Mouse (Mus musculus) embryonic facial prominence, embryonic 14.5 days (tissue): Measurements from ENCODE around the gene Lmntd1. TPM values are rescaled to one million over a fixed set of nuclear protein-coding genes. Genes with fewer than 3 reads are reported as not detected.
A peak's percentile ranks its signal among the peaks of the same experiment; 100 is the strongest.

Experiments used
- ATAC-seq: fragments of 200-750 bp; cut with Nextera tagmentation; 2 replicates; pipeline ENCODE4 v1.8.0; 2017; ENCODE audit warnings: low read depth, moderate number of reproducible peaks, moderate TSS enrichment
- DNase-seq: peaks from one replicate; pipeline ENCODE4 v3.0.0-alpha.2; 2015; ENCODE audit warnings: low spot score
- H3K27ac ChIP-seq: fragments of 300-500 bp; sonication (generic); replicated peaks from 2 replicates; pipeline ENCODE4 v1.5.1; 2014; ENCODE audit warnings: low read depth, mild to moderate bottlenecking, low read length, moderate library complexity
- H3K27me3 ChIP-seq: fragments of 300-500 bp; sonication (generic); replicated peaks from 2 replicates; pipeline ENCODE4 v1.6.1; 2014; ENCODE audit warnings: low read length; ENCODE audit not compliant: control insufficient read depth, insufficient read depth
- H3K36me3 ChIP-seq: fragments of 300-500 bp; sonication (generic); 2 replicates; pipeline ENCODE4 v1.6.1; 2014; ENCODE audit warnings: low read length, mixed read lengths; ENCODE audit not compliant: control insufficient read depth, insufficient read depth
- H3K4me1 ChIP-seq: fragments of 300-500 bp; sonication (generic); 2 replicates; pipeline ENCODE4 v1.6.1; 2014; ENCODE audit warnings: antibody characterized with exemption, low read length; ENCODE audit not compliant: control insufficient read depth, insufficient read depth
- H3K4me2 ChIP-seq: fragments of 300-500 bp; sonication (generic); 2 replicates; pipeline ENCODE4 v1.6.1; 2014; ENCODE audit warnings: low read depth, mild to moderate bottlenecking, low read length, moderate library complexity, mixed read lengths
- H3K4me3 ChIP-seq: fragments of 300-500 bp; sonication (generic); 2 replicates; pipeline ENCODE4 v1.5.1; 2014; ENCODE audit warnings: low read depth, mild to moderate bottlenecking, low read length
- H3K9ac ChIP-seq: fragments of 300-500 bp; sonication (generic); 2 replicates; pipeline ENCODE4 v1.6.1; 2014; ENCODE audit warnings: low read depth, mild to moderate bottlenecking, low read length, moderate library complexity, mixed read lengths
- H3K9me3 ChIP-seq: fragments of 300-500 bp; sonication (generic); 2 replicates; pipeline ENCODE4 v1.6.1; 2016; ENCODE audit warnings: low read length; ENCODE audit not compliant: control insufficient read depth
- WGBS: fragments of 180-500 bp; shearing (Covaris S2); extraction: QIAGEN DNeasy Blood & Tissue Kit; methylation state at CpG from one replicate; pipeline ENCODE4 v1.1.7; 2014; 5-methylcytosine and 5-hydroxymethylcytosine counted together
- polyA plus RNA-seq: library from polyadenylated mRNA; unstranded; fragments of >200 nt; fragmentation: Nextera tagmentation; extraction: Ambion mirVana; gene quantifications from 2 replicates; pipeline ENCODE4 v1.2.1, GENCODE M21; 2014

Gene Lmntd1
- polyA plus RNA-seq, 1 experiment from 2014 or later = 1.3 TPM

DNA sequence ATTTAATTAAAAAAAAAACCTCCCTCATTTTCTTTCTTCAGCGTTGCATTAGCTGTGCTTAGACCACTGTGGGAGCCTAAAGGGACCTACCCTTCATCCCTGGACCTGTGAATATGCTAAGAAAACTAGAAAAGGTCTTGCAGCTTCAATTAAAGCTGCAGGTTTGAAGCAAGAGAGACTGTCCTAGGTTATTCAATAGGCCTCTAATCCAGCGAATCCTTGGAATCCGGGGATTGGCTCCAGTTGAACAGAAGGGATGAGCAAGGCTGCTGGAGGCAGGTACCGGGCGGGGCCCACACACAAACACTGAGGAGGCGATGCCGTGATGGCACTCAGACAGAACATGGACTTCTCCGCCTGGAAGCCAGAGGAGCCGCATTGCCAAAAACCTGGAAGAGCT, 192.5 kb downstream of the Lmntd1 start:
- no peak overlapping the region for H3K4me3 ChIP-seq
- no peak overlapping the region for H3K4me2 ChIP-seq
- peaks cover 5% of the 10 kb centered on the region; the same call in 1 of the 2 replicates for H3K4me1 ChIP-seq
- ATAC-seq (no peak), DNase-seq (no peak)
- 84% methylated on average over 9 of the region's 9 CpGs for WGBS
- H3K9me3 ChIP-seq = no peaks in the 10 kb centered on the region
- no peaks in the 10 kb centered on the region for H3K36me3 ChIP-seq
- H3K9ac ChIP-seq = no peak overlapping the region
- H3K27ac ChIP-seq = no peak overlapping the region
- no peaks in the 10 kb centered on the region for H3K27me3 ChIP-seq

DNA sequence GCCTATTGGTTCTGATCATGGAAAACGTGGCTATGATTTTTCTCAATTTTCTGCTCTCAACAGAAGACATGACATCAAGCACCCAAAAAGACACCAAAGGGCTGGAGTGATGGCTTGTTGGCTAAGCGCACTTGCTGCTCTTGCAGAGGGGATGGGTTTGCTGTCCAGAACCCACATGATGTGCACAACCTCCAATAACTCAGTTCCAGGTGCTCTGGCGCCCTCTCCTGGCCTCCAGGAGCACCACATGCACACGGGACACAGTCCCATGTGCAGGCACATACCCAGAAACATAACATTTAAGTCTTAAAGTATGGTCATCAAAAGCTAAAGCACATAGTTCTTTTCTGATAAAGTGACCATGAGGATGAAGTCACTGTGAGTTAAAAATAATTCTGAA, 193.7 kb downstream of the Lmntd1 start:
- 68% methylated on average over 4 of the region's 4 CpGs for WGBS
- DNase-seq = no peak

DNA sequence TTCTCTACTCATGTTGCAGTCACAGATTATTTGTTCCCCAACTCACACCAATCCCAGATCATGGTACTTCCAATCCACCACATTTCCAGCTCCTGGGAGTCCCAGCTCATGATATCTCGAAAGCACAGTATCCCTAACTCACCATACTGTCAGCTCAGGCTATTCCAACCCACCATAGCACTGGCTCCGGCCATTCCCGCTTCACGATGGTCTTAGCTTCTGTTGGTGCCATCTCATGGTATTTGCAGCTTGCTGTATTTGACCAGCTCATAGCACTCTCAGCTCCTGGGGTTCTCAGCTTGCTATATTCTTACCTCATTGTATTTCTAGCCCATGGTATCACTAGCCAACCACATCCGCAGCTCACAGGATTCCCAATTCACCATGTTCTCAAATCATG, 195.3 kb downstream of the Lmntd1 start:
- H3K4me2 ChIP-seq = no peak overlapping the region
- 95% methylated on average over 5 of the region's 5 CpGs for WGBS
- no peak overlapping the region for H3K9ac ChIP-seq
- no peaks in the 10 kb centered on the region for H3K36me3 ChIP-seq
- no peak overlapping the region for H3K27ac ChIP-seq
- DNase-seq (no peak), ATAC-seq (no peak)
- no peak overlapping the region for H3K4me3 ChIP-seq
- peaks cover 5% of the 10 kb centered on the region; the same call in 1 of the 2 replicates for H3K4me1 ChIP-seq
- H3K9me3 ChIP-seq = no peaks in the 10 kb centered on the region
- no peaks in the 10 kb centered on the region for H3K27me3 ChIP-seq

More for the DNA sequence above, 193.7 kb downstream of the Lmntd1 start:
- Histone ChIP-seq H3K4me3 (no peak overlapping the region), H3K4me2 (no peak overlapping the region), H3K27ac (no peak overlapping the region), H3K36me3 (no peaks in the 10 kb centered on the region), H3K9ac (no peak overlapping the region), H3K27me3 (no peaks in the 10 kb centered on the region), H3K4me1 (peaks cover 5% of the 10 kb centered on the region; the same call in 1 of the 2 replicates), H3K9me3 (no peaks in the 10 kb centered on the region)
- ATAC-seq = no peak

DNA sequence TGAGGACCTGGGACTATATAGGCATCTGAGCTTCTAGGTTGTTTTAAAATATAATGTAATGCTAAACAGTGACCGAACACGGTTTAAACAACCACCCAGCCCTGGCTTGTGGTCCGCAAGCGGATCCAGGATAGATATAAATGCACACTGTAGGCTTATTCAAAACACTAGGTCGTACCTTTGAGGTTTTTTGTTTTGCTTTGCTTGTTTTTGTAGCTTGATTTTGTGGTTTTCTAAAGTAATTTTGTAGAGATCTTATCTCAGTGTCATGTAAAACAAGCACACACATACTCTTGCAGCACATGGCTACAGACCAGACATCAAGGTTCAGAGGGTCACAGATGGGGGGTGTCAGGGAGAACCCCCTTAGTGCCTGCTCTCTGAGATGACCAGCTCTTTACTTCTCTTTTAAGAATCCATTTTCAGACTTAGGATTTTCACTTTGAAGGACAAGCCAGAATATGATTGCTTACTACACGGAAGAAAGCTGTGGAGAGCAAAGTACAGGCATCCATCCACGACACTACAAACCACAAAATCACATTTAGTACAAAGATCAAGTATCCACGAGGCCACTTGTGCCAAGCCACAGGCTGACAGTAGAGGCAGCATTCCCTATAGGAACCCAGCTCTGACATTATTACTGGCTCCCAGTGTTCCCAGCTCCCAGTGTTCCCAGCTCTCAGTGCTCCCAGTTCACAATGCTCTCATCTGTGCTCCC, 196.2 kb downstream of the Lmntd1 start:
- Histone ChIP-seq H3K4me3 (no peak overlapping the region), H3K4me1 (peaks cover 5% of the 10 kb centered on the region; the same call in 1 of the 2 replicates), H3K9ac (no peak overlapping the region), H3K4me2 (no peak overlapping the region), H3K27me3 (no peaks in the 10 kb centered on the region), H3K36me3 (no peaks in the 10 kb centered on the region), H3K9me3 (no peaks in the 10 kb centered on the region), H3K27ac (no peak overlapping the region)
- ATAC-seq (peak; percentile 41; the same call in 1 of the 2 replicates), DNase-seq (peak; percentile 82)
- 55% methylated on average over 8 of the region's 8 CpGs for WGBS

DNA sequence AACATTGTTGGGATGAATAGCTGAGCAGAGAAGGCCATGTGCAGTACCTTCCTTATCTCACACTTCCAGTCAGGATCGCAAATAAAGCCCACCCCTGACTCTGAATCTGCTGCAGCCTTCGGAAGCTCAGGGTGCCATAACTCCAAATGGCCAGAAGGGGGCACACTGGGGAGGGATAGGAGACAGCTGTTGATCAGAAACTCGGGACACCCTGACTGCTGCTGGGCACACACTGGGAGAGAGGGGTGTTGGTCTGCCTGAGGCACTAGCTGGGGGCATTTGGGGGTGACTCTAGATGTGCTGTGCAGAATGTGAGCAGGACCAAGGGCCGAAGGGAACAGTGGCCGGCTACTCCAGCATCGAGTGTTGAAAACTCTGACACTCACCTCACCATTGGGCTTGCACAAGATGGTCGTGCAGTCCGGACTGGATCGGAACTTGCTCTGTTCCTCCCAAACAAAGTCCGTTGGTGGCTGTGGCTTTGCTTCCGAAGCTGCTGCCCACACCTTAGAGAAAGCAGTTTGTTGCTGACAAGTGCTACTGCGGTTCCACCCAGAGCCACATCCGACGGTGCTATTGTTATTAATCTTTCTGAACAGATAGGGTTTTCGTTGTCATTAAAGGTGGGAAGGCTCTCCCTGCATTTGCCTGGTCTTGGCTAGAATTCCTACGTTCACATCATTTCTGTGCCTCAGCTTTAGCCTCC, 197.0 kb downstream of the Lmntd1 start:
- DNase-seq (peak; percentile 35), ATAC-seq (no peak; the same call in 1 of the 2 replicates)
- Histone ChIP-seq H3K9me3 (no peaks in the 10 kb centered on the region), H3K4me2 (no peak overlapping the region), H3K27me3 (no peaks in the 10 kb centered on the region), H3K9ac (no peak overlapping the region), H3K4me1 (peaks cover 5% of the 10 kb centered on the region; the same call in 1 of the 2 replicates), H3K27ac (peak overlapping the region; percentile 28; the same call in 1 of the 2 replicates), H3K36me3 (no peaks in the 10 kb centered on the region), H3K4me3 (no peak overlapping the region)
- WGBS = 67% methylated on average over 16 of the region's 16 CpGs

- Histone ChIP-seq H3K36me3 (no peaks in the 10 kb centered on the region), H3K27me3 (no peaks in the 10 kb centered on the region), H3K27ac (no peak overlapping the region), H3K9me3 (no peaks in the 10 kb centered on the region), H3K4me2 (no peak overlapping the region), H3K4me3 (no peak overlapping the region), H3K9ac (no peak overlapping the region), H3K4me1 (no peaks in the 10 kb centered on the region)
- DNase-seq (no peak), ATAC-seq (no peak)
- WGBS = 93% methylated on average over 10 of the region's 10 CpGs
These were observed 209.6 kb downstream of the Lmntd1 start for GRCm38 (mm10) chr6:145404369-145405051.

DNA sequence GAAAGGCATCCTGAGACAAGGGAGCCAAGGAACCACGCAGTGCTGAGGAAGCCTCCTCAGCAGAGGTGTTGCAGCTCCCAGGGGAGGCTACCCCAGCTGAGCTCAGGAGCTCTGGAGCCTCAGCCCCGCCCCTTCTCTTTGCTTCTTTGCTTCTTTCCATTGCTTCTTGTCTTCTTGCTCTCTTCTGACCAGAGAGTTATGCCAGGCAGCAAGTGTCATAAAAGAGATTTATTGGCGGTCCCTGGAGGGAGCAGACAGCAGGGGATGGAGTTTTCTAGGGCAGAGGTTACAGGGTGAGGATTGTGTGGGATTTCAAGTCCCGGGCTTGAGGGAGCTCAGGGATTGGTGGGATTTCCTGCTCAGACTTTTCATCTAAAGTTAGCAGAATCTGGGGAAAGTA, 213.0 kb downstream of the Lmntd1 start:
- Histone ChIP-seq H3K36me3 (no peaks in the 10 kb centered on the region), H3K4me2 (no peak overlapping the region), H3K27ac (no peak overlapping the region), H3K27me3 (no peaks in the 10 kb centered on the region), H3K9ac (no peak overlapping the region), H3K4me3 (no peak overlapping the region), H3K9me3 (no peaks in the 10 kb centered on the region), H3K4me1 (no peaks in the 10 kb centered on the region)
- peak; percentile 38 for DNase-seq
- no peak for ATAC-seq
- WGBS = 26% methylated on average over 3 of the region's 4 CpGs

GRCm38 (mm10) chr6:145397881-145398280, 216.2 kb downstream of the Lmntd1 start:
- Histone ChIP-seq H3K9ac (no peak overlapping the region), H3K4me3 (no peak overlapping the region), H3K4me1 (no peaks in the 10 kb centered on the region), H3K4me2 (no peak overlapping the region), H3K27ac (no peak overlapping the region), H3K27me3 (no peaks in the 10 kb centered on the region), H3K9me3 (no peaks in the 10 kb centered on the region), H3K36me3 (no peaks in the 10 kb centered on the region)
- DNase-seq = no peak
- ATAC-seq = no peak
- WGBS = 87% methylated on average over 4 of the region's 4 CpGs
